Mouse (Mus musculus): ENCODE measurements around the gene Ptprn2. TPM values are rescaled to one million over a fixed set of nuclear protein-coding genes. Genes with fewer than 3 reads are reported as not detected.

Ptprn2 gene
- total RNA-seq, 2 experiments from 2014 or later: 0.12 to 0.19 TPM

GRCm38 (mm10) chr12:116842723-116843272 is 357.3 kb downstream of the Ptprn2 start:
- intact Hi-C loops (cut with DNase I): no loop called here

GRCm38 (mm10) chr12:116846220-116846619 is 360.7 kb downstream of the Ptprn2 start:
- DNase-seq: no peak
- intact Hi-C loops (cut with DNase I): no loop called here

More at GRCm38 (mm10) chr12:116842723-116843272, 357.3 kb downstream of the Ptprn2 start:
- DNase-seq: no peak

GRCm38 (mm10) chr12:116847021-116847420 is 361.5 kb downstream of the Ptprn2 start:
- DNase-seq: no peak
- intact Hi-C loops (cut with DNase I): no loop called here

- intact Hi-C loops (cut with DNase I): no loop called here
- no peak for DNase-seq
Measured at GRCm38 (mm10) chr12:116856307-116856706, 370.8 kb downstream of the Ptprn2 start.

- no peak for DNase-seq
- intact Hi-C loops (cut with DNase I): no loop called here
Measured at GRCm38 (mm10) chr12:116861360-116862017, 376.0 kb downstream of the Ptprn2 start.

- intact Hi-C loops (cut with DNase I): no loop called here
- no peak for DNase-seq
Measured at GRCm38 (mm10) chr12:116863291-116863899, 377.9 kb downstream of the Ptprn2 start.

- no peak for DNase-seq
- intact Hi-C loops (cut with DNase I): no loop called here
Measured at GRCm38 (mm10) chr12:116873866-116874585, 388.5 kb downstream of the Ptprn2 start.

- intact Hi-C loops (cut with DNase I): no loop called here
- no peak for DNase-seq
Measured at GRCm38 (mm10) chr12:116887496-116888281, 402.2 kb downstream of the Ptprn2 start.

- DNase-seq: no peak
- intact Hi-C loops (cut with DNase I): no loop called here
Measured at GRCm38 (mm10) chr12:116888856-116889255, 403.3 kb downstream of the Ptprn2 start.

- no peak for DNase-seq
- intact Hi-C loops (cut with DNase I): no loop called here
Measured at GRCm38 (mm10) chr12:116892584-116892983, 407.1 kb downstream of the Ptprn2 start.

- intact Hi-C loops (cut with DNase I): no loop called here
- DNase-seq: no peak
Measured at GRCm38 (mm10) chr12:116896651-116897050, 411.1 kb downstream of the Ptprn2 start.

- no peak for DNase-seq
- intact Hi-C loops (cut with DNase I): no loop called here
Measured at GRCm38 (mm10) chr12:116901773-116902172, 416.3 kb downstream of the Ptprn2 start.

GRCm38 (mm10) chr12:116907424-116907823 is 421.9 kb downstream of the Ptprn2 start:
- intact Hi-C loops (cut with DNase I): no loop called here
- no peak for DNase-seq

GRCm38 (mm10) chr12:116908668-116909067 is 423.1 kb downstream of the Ptprn2 start:
- intact Hi-C loops (cut with DNase I): no loop called here

GRCm38 (mm10) chr12:116916776-116917175 is 431.3 kb downstream of the Ptprn2 start:
- no peak for DNase-seq
- intact Hi-C loops (cut with DNase I): no loop called here

More at GRCm38 (mm10) chr12:116908668-116909067, 423.1 kb downstream of the Ptprn2 start:
- no peak for DNase-seq

GRCm38 (mm10) chr12:116919185-116919584 is 433.7 kb downstream of the Ptprn2 start:
- no peak for DNase-seq
- intact Hi-C loops (cut with DNase I): no loop called here

GRCm38 (mm10) chr12:116919691-116920526 is 434.4 kb downstream of the Ptprn2 start:
- no peak for DNase-seq
- intact Hi-C loops (cut with DNase I): no loop called here

GRCm38 (mm10) chr12:116927115-116927514 is 441.6 kb downstream of the Ptprn2 start:
- DNase-seq: no peak
- intact Hi-C loops (cut with DNase I): no loop called here

GRCm38 (mm10) chr12:116927516-116927915 is 442.0 kb downstream of the Ptprn2 start:
- intact Hi-C loops (cut with DNase I): no loop called here

More at GRCm38 (mm10) chr12:116927516-116927915, 442.0 kb downstream of the Ptprn2 start:
- DNase-seq: no peak

Data from heart, postnatal 14 days (tissue).